Mouse (Mus musculus) kidney, embryonic 14.5 days (tissue): Measurements from ENCODE around the gene Pemt. TPM values are rescaled to one million over a fixed set of nuclear protein-coding genes. Genes with fewer than 3 reads are reported as not detected.

Experiments used
- ATAC-seq: fragments of 200-750 bp; cut with Nextera tagmentation; 2 replicates; pipeline ENCODE4 v1.8.0; 2017; ENCODE audit warnings: moderate number of reproducible peaks, mild to moderate bottlenecking, moderate TSS enrichment, moderate library complexity; ENCODE audit not compliant: low FRiP score, low TSS enrichment
- H3K27ac ChIP-seq: fragments of 300-500 bp; sonication (generic); 2 replicates; pipeline ENCODE4 v1.5.1; 2014; ENCODE audit warnings: low read depth, mild to moderate bottlenecking, low read length, moderate library complexity, mixed read lengths
- H3K27me3 ChIP-seq: fragments of 300-500 bp; sonication (generic); 2 replicates; pipeline ENCODE4 v1.6.1; 2014; ENCODE audit warnings: mild to moderate bottlenecking, low read length; ENCODE audit not compliant: control insufficient read depth, insufficient read depth
- H3K36me3 ChIP-seq: fragments of 300-500 bp; sonication (generic); 2 replicates; pipeline ENCODE4 v1.6.1; 2014; ENCODE audit warnings: low read length, mixed read lengths; ENCODE audit not compliant: control insufficient read depth, insufficient read depth
- H3K4me1 ChIP-seq: fragments of 300-500 bp; sonication (generic); 2 replicates; pipeline ENCODE4 v1.6.1; 2014; ENCODE audit warnings: low read length, mixed read lengths; ENCODE audit not compliant: control insufficient read depth, insufficient read depth
- H3K4me2 ChIP-seq: fragments of 300-500 bp; sonication (generic); replicated peaks from 2 replicates; pipeline ENCODE4 v1.6.1; 2014; ENCODE audit warnings: low read depth, mild to moderate bottlenecking, low read length
- H3K4me3 ChIP-seq: fragments of 300-500 bp; sonication (generic); 2 replicates; pipeline ENCODE4 v1.5.1; 2014; ENCODE audit warnings: mild to moderate bottlenecking, low read length
- H3K9ac ChIP-seq: fragments of 300-500 bp; sonication (generic); 2 replicates; pipeline ENCODE4 v1.6.1; 2014; ENCODE audit warnings: low read depth, mild to moderate bottlenecking, low read length, moderate library complexity
- H3K9me3 ChIP-seq: fragments of 300-500 bp; sonication (generic); 2 replicates; pipeline ENCODE4 v1.6.1; 2016; ENCODE audit warnings: low read length; ENCODE audit not compliant: control insufficient read depth
- WGBS: fragments of 180-500 bp; shearing (Covaris S2); extraction: QIAGEN DNeasy Blood & Tissue Kit; methylation state at CpG from one replicate; pipeline ENCODE4 v1.1.7; 2014; 5-methylcytosine and 5-hydroxymethylcytosine counted together
- polyA plus RNA-seq: library from polyadenylated mRNA; unstranded; fragments of >200 nt; fragmentation: Nextera tagmentation; extraction: Ambion mirVana; gene quantifications from 2 replicates; pipeline ENCODE4 v1.2.1, GENCODE M21; 2014

Gene Pemt
- polyA plus RNA-seq, 1 experiment from 2014 or later: 13.6 TPM

GRCm38 (mm10) chr11:60027272-60027671, 19.0 kb downstream of the Pemt start:
- Histone ChIP-seq H3K36me3 (no peaks in the 10 kb centered on the region), H3K4me1 (peaks cover 5% of the 10 kb centered on the region; the same call in 1 of the 2 replicates), H3K4me3 (no peak overlapping the region), H3K27ac (no peak overlapping the region), H3K9me3 (no peaks in the 10 kb centered on the region), H3K4me2 (no peak overlapping the region), H3K9ac (no peak overlapping the region), H3K27me3 (no peaks in the 10 kb centered on the region)
- peak; percentile 69 for ATAC-seq
- WGBS: 2% methylated on average over 2 of the region's 2 CpGs

GRCm38 (mm10) chr11:60026166-60026565, 20.1 kb downstream of the Pemt start:
- Histone ChIP-seq H3K4me1 (no peaks in the 10 kb centered on the region), H3K27ac (no peak overlapping the region), H3K9me3 (no peaks in the 10 kb centered on the region), H3K4me3 (no peak overlapping the region), H3K27me3 (no peaks in the 10 kb centered on the region), H3K4me2 (no peak overlapping the region), H3K9ac (no peak overlapping the region), H3K36me3 (no peaks in the 10 kb centered on the region)
- no peak for ATAC-seq
- 70% methylated on average over 5 of the region's 5 CpGs for WGBS

- no peak overlapping the region for H3K4me3 ChIP-seq
- no peaks in the 10 kb centered on the region for H3K27me3 ChIP-seq
- no peaks in the 10 kb centered on the region for H3K36me3 ChIP-seq
- no peak for ATAC-seq
- no peaks in the 10 kb centered on the region for H3K4me1 ChIP-seq
- H3K27ac ChIP-seq: no peak overlapping the region
- H3K4me2 ChIP-seq: no peak overlapping the region
- no peaks in the 10 kb centered on the region for H3K9me3 ChIP-seq
- H3K9ac ChIP-seq: no peak overlapping the region
- WGBS: 72% methylated on average over 6 of the region's 6 CpGs
Measured at GRCm38 (mm10) chr11:60021201-60021600, 25.1 kb downstream of the Pemt start.

- H3K27me3 ChIP-seq: no peaks in the 10 kb centered on the region
- H3K9ac ChIP-seq: no peak overlapping the region
- 21% methylated on average over 4 of the region's 4 CpGs for WGBS
- H3K4me2 ChIP-seq: no peak overlapping the region
- H3K4me3 ChIP-seq: no peak overlapping the region
- H3K36me3 ChIP-seq: no peaks in the 10 kb centered on the region
- ATAC-seq: peak; percentile 39; the same call in 1 of the 2 replicates
- no peaks in the 10 kb centered on the region for H3K9me3 ChIP-seq
- no peak overlapping the region for H3K27ac ChIP-seq
- H3K4me1 ChIP-seq: no peaks in the 10 kb centered on the region
Measured at GRCm38 (mm10) chr11:60016726-60017125, 29.6 kb downstream of the Pemt start.

- Histone ChIP-seq H3K4me1 (no peaks in the 10 kb centered on the region), H3K4me2 (no peak overlapping the region), H3K36me3 (no peaks in the 10 kb centered on the region), H3K27ac (no peak overlapping the region), H3K9ac (no peak overlapping the region), H3K27me3 (no peaks in the 10 kb centered on the region), H3K4me3 (no peak overlapping the region), H3K9me3 (no peaks in the 10 kb centered on the region)
- ATAC-seq: no peak
- WGBS: 78% methylated on average over 3 of the region's 3 CpGs
Measured at GRCm38 (mm10) chr11:60011516-60011915, 34.8 kb downstream of the Pemt start.

GRCm38 (mm10) chr11:60009451-60009850, 36.8 kb downstream of the Pemt start:
- no peak for ATAC-seq
- Histone ChIP-seq H3K27ac (no peak overlapping the region), H3K4me3 (no peak overlapping the region), H3K36me3 (no peaks in the 10 kb centered on the region), H3K27me3 (no peaks in the 10 kb centered on the region), H3K9me3 (no peaks in the 10 kb centered on the region), H3K4me1 (no peaks in the 10 kb centered on the region), H3K9ac (no peak overlapping the region), H3K4me2 (no peak overlapping the region)
- WGBS: 74% methylated on average over 3 of the region's 3 CpGs

GRCm38 (mm10) chr11:60005866-60006265, 40.4 kb downstream of the Pemt start:
- H3K27me3 ChIP-seq: no peaks in the 10 kb centered on the region
- H3K4me3 ChIP-seq: no peak overlapping the region
- ATAC-seq: no peak
- 62% methylated on average over 3 of the region's 3 CpGs for WGBS
- H3K9me3 ChIP-seq: no peaks in the 10 kb centered on the region
- H3K9ac ChIP-seq: no peak overlapping the region
- no peak overlapping the region for H3K4me2 ChIP-seq
- H3K27ac ChIP-seq: no peak overlapping the region
- H3K36me3 ChIP-seq: no peaks in the 10 kb centered on the region
- H3K4me1 ChIP-seq: no peaks in the 10 kb centered on the region

GRCm38 (mm10) chr11:60004716-60005115, 41.6 kb downstream of the Pemt start:
- WGBS: 84% methylated on average over 6 of the region's 6 CpGs
- Histone ChIP-seq H3K4me2 (no peak overlapping the region), H3K9ac (no peak overlapping the region), H3K4me1 (no peaks in the 10 kb centered on the region), H3K27ac (no peak overlapping the region), H3K4me3 (no peak overlapping the region), H3K9me3 (no peaks in the 10 kb centered on the region), H3K27me3 (no peaks in the 10 kb centered on the region), H3K36me3 (no peaks in the 10 kb centered on the region)
- no peak for ATAC-seq

GRCm38 (mm10) chr11:60003811-60004210, 42.5 kb downstream of the Pemt start:
- H3K9me3 ChIP-seq: no peaks in the 10 kb centered on the region
- no peaks in the 10 kb centered on the region for H3K27me3 ChIP-seq
- WGBS: 85% methylated on average over 8 of the region's 8 CpGs
- no peak overlapping the region for H3K27ac ChIP-seq
- H3K36me3 ChIP-seq: no peaks in the 10 kb centered on the region
- no peak overlapping the region for H3K4me2 ChIP-seq
- no peak for ATAC-seq
- no peaks in the 10 kb centered on the region for H3K4me1 ChIP-seq
- no peak overlapping the region for H3K4me3 ChIP-seq
- no peak overlapping the region for H3K9ac ChIP-seq
